28 mouse cellular contexts compared by ENCODE assay signal in the genomic region with DNA sequence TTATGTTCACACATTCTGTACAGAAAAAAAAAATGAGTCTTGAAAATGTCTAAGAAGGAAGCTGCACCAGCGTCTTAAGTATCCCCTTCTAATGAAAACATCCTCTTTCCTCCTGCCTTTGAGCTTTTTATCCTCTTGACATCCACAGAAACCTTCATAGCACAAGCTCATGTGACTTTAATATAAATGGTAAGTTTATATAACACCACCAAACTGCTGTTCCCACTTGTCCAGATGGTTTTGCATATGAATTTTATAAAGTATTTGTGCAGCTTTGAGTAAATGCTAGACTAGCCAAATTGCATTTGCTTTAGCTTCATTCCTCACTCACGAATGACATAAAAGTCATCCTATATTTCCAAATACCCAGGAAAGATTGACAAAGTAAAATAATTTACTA.
DNase-seq lines count a peak whose midpoint lies in the region; ATAC-seq and TF ChIP-seq lines count a peak whose summit lies in the region.
"Had no signal": no experiment of that assay in that cellular context is flagged by ENCODE, and none has a peak within 500 bp of the region (broad histone marks: within the 10 kb centered on the region; RNA-seq: fewer than 3 reads in every experiment).

No protein-coding gene starts in this region.

- no peak overlapping the region for H3K9ac ChIP-seq in forebrain, embryonic 14.5 days (ENCODE audit: low read length)
- no peak overlapping the region for H3K9ac ChIP-seq in forebrain, embryonic 13.5 days
- H3K9ac ChIP-seq: embryonic facial prominence, embryonic 13.5 days; forebrain, embryonic 15.5 days; heart, embryonic 12.5 days; heart, embryonic 15.5 days; hindbrain, embryonic 14.5 days had no signal

- peak; percentile 58 for DNase-seq in forebrain, embryonic 14.5 days (ENCODE audit: low spot score)
- peak in 1 of 2 experiments; percentile 32 for DNase-seq in layer of hippocampus, adult 2 months (ENCODE audit: low spot score in 2 of 2)
- DNase-seq in layer of hippocampus, postnatal 36 days, result no peak
- DNase-seq in right cerebral cortex, adult 18-20 months, result peak; percentile 1
- DNase-seq in right cerebral cortex, postnatal 14 days, result no peak
- no peak for DNase-seq in kidney, postnatal 4 days
- DNase-seq: adrenal gland, adult 8-10 months; adrenal gland, postnatal 36 days; cerebellum, adult 11-12 months; cerebellum, adult 8-10 months; cerebellum, postnatal 10 days; cerebellum, postnatal 36 days; embryo, embryonic 11 days; gastrocnemius, postnatal 25 days; heart, adult 18-20 months; heart, postnatal 10 days; heart, postnatal 36 days had no signal

- no peak overlapping the region for H3K27ac ChIP-seq in forebrain, embryonic 14.5 days (ENCODE audit: low read depth, low read length)
- no peak overlapping the region for H3K27ac ChIP-seq in forebrain, embryonic 13.5 days
- 0 out of 2 replicates have a peak overlapping the region, but pooled peaks have one; percentile 4 for H3K27ac ChIP-seq in layer of hippocampus, adult 2 months
- H3K27ac ChIP-seq: embryonic facial prominence, embryonic 10.5 days; embryonic facial prominence, embryonic 13.5 days; forebrain, embryonic 15.5 days; heart, embryonic 15.5 days; hindbrain, embryonic 14.5 days; hindbrain, postnatal 0 days had no signal

- H3K27me3 ChIP-seq in forebrain, embryonic 14.5 days (replicated peaks; ENCODE audit: control insufficient read depth, insufficient read depth, low read length), result no peaks in the 10 kb centered on the region
- no peaks in the 10 kb centered on the region for H3K27me3 ChIP-seq in forebrain, embryonic 13.5 days
- H3K27me3 ChIP-seq: embryonic facial prominence, embryonic 13.5 days; forebrain, embryonic 15.5 days; heart, embryonic 12.5 days; heart, embryonic 15.5 days had no signal

- no peaks in the 10 kb centered on the region for H3K9me3 ChIP-seq in forebrain, embryonic 14.5 days (replicated peaks; ENCODE audit: control insufficient read depth, low read length)
- no peaks in the 10 kb centered on the region for H3K9me3 ChIP-seq in forebrain, embryonic 13.5 days (replicated peaks)
- H3K9me3 ChIP-seq: embryonic facial prominence, embryonic 10.5 days; embryonic facial prominence, embryonic 13.5 days; forebrain, embryonic 15.5 days; heart, embryonic 12.5 days; heart, embryonic 15.5 days had no signal

- H3K36me3 ChIP-seq in forebrain, embryonic 14.5 days (ENCODE audit: control insufficient read depth, insufficient read depth, low read length), result no peaks in the 10 kb centered on the region
- no peaks in the 10 kb centered on the region for H3K36me3 ChIP-seq in forebrain, embryonic 13.5 days (ENCODE audit: poor library complexity, severe bottlenecking)
- H3K36me3 ChIP-seq: embryonic facial prominence, embryonic 10.5 days; embryonic facial prominence, embryonic 13.5 days; forebrain, embryonic 15.5 days; heart, embryonic 12.5 days; heart, embryonic 15.5 days had no signal

- 45% methylated on average over 2 of the region's 2 CpGs for WGBS in forebrain, embryonic 14.5 days
- 43% methylated on average over 2 of the region's 2 CpGs for WGBS in forebrain, embryonic 13.5 days

- no peak for TF ChIP-seq CTCF in layer of hippocampus, adult 2 months (conservative IDR thresholded peaks at IDR 0.05)

- H3K4me1 ChIP-seq in forebrain, embryonic 14.5 days (ENCODE audit: control insufficient read depth, insufficient read depth, low read length), result no peaks in the 10 kb centered on the region
- no peaks in the 10 kb centered on the region for H3K4me1 ChIP-seq in forebrain, embryonic 13.5 days
- H3K4me1 ChIP-seq: embryonic facial prominence, embryonic 10.5 days; embryonic facial prominence, embryonic 13.5 days; forebrain, embryonic 15.5 days; heart, embryonic 12.5 days; heart, embryonic 15.5 days had no signal

- H3K4me3 ChIP-seq in forebrain, embryonic 14.5 days (ENCODE audit: low read depth, low read length), result no peak overlapping the region
- no peak overlapping the region for H3K4me3 ChIP-seq in forebrain, embryonic 13.5 days
- H3K4me3 ChIP-seq in layer of hippocampus, adult 2 months, result no peak overlapping the region
- H3K4me3 ChIP-seq: embryonic facial prominence, embryonic 10.5 days; embryonic facial prominence, embryonic 13.5 days; erythroblast, embryonic 14.5 days; forebrain, embryonic 15.5 days; heart, embryonic 12.5 days; heart, embryonic 15.5 days had no signal

- H3K4me2 ChIP-seq in forebrain, embryonic 14.5 days (ENCODE audit: low read length), result no peak overlapping the region
- H3K4me2 ChIP-seq in forebrain, embryonic 13.5 days, result no peak overlapping the region
- H3K4me2 ChIP-seq: embryonic facial prominence, embryonic 13.5 days; forebrain, embryonic 15.5 days; heart, embryonic 12.5 days; heart, embryonic 15.5 days; hindbrain, embryonic 14.5 days had no signal

- ATAC-seq in forebrain, embryonic 14.5 days, result no peak
- ATAC-seq in forebrain, embryonic 13.5 days, result no peak
- ATAC-seq: activated CD4-positive, CD25-positive, alpha-beta regulatory T cell, adult 4 months; forebrain, embryonic 15.5 days; hindbrain, postnatal 0 days; inflammation-experienced regulatory T-cells, adult 6 months had no signal

Comparison
In these comparisons a context has a peak if more than half of its experiments do, and no peak if none do; other contexts are left out.
1. DNase-seq: peak in forebrain, embryonic 14.5 days (single experiment) and right cerebral cortex, adult 18-20 months (single experiment); none in layer of hippocampus, postnatal 36 days (0 of 2), right cerebral cortex, postnatal 14 days (single experiment) and kidney, postnatal 4 days (0 of 2).